Mouse (Mus musculus) testis, adult 2 months (tissue): ENCODE measurements around the gene AL731706.1.
"Not testable (repeated sequence)": the region's sequence is repeated elsewhere in the genome, so short reads cannot be mapped to it uniquely, and the experiment has no call there.

Experiments
- CTCF ChIP-seq: fragments of 200-500 bp; IDR thresholded peaks from 2 replicates; pipeline ENCODE4 v1.5.1; 2012; ENCODE audit warnings: low read depth, mild to moderate bottlenecking, inconsistent platforms, low read length, moderate library complexity; ENCODE audit not compliant: control insufficient read depth, insufficient read depth, insufficient replicate concordance
- POLR2A ChIP-seq: fragments of 200-500 bp; IDR thresholded peaks from 2 replicates; pipeline ENCODE4 v1.6.1; 2012; ENCODE audit warnings: low read depth, mild to moderate bottlenecking, inconsistent platforms, low read length, moderate library complexity; ENCODE audit not compliant: control insufficient read depth

- not testable (repeated sequence) for TF ChIP-seq CTCF, POLR2A
Observed at GRCm38 (mm10) chr2:136890716-136891067, 497 bp downstream of the AL731706.1 start.
